Mouse (Mus musculus): ENCODE measurements around the gene Gm42878.
"Not testable (repeated sequence)": the region's sequence is repeated elsewhere in the genome, so short reads cannot be mapped to it uniquely, and the experiment has no call there.

Gene Gm42878

DNA sequence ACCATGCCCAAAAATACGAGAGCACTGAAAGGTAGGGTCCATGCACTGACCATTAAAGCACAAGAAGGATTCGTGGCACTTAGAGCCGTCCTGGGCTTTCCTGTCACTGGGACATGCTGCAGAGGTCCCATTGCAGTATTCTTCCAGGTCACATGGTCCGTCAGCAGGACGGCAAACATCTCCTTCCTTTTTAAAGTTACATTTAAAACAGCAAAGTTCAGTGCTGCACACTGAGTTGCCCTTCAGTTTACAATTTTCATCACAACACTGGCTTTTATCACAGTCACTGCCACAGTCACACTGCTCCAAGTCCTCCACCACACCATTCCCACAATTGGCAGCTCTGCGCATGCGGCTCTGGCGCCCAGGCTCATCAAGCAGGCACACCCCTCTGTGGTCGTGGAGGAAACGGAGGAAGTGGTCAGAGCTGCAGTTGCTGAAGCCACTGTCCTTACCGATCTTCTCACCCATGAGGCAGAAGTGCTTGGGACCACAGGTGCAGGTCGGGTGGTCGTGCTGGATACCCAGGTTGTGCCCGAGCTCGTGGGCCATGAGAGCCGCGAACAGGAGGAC is 43.8 kb downstream of the Gm42878 start:
- CTCF ChIA-PET, result not testable (repeated sequence)

DNA sequence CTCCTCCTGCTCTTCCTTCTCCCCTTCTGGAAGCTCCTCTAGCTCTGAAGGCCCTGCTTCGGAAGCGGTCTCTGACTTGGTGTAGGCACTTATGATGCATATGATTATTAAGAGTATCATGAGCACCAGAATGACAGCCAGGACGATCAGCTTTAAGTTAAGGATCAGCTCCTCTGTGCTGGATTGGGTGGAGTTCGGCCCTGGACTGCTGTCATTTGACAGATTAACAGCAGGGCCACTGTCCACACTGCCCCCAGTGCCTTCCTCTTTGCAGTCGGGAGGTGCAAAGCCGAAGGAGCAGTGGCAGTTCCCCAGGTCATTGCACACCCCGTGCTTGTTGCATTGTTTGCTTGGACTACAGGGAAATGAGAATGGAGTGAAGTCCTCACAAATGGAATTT is 44.6 kb downstream of the Gm42878 start:
- CTCF ChIA-PET, result no interaction called here

DNA sequence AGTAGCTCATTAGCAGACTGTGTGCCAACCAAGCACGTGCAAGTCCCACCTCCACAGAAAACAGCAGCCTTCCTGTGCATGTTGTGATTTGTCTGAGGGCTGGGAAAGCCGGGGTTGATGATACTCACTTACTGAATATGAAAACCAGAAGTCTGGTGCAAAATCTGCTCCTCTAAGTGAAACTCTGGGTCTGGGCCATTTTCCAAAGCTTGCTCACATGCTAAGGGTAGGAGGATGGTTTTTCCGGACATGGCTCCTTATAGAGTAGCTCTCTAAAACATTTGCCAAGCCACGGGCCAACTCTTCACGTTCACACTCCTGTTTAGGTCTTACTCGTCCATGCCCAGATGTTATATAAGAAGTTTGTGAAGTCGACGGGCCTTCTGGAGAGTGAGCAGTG is 52.0 kb downstream of the Gm42878 start:
- CTCF ChIA-PET, result interaction anchor here (0.6 kb wide), 1 partner anchor 28 kb away, joined by 10 read pairs; no protein-coding TSS in a partner anchor

DNA sequence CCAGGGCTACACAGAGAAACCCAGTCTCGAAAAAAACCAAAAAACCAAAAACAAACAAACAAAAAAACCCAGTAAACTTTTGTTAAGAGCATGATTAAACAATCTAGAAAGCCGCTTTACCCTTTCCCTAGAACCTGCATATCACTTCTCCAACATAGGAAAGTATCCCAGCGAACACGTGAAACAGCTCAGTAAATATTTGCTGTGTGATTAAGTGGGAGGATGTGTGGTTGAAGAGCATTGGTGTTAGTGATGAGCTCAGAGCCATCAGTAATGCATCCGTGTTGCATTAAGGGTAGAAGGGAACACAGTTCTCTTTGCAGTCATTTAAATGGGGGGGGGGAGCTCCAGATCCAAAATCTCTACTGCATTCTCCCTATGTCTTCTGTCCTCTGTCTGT is 60.5 kb downstream of the Gm42878 start:
- CTCF ChIA-PET, result no interaction called here

DNA sequence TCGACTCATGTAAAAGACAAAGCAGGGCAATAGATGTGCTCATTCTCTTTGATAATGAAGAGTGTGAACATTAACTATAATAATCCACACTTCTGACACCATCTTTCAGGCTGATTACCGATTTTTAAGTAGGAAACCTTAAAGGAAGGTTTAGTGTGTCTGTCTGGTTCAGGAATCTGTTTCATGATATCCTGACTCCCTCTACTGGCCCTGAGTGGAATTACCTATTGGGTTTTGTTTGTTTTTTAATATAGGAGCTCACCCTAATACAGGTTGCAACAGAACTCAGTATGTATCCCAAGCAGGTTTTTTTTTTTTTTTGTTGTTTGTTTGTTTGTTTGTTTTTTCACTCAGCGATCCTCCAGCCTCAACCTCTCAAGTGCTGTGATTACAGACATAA is 67.6 kb downstream of the Gm42878 start:
- CTCF ChIA-PET, result interaction anchor here (1.0 to 1.4 kb wide), 3 partner anchors 25 to 84 kb away, joined by 3 to 4 read pairs (median 3); partner anchors contain the start of gene Erp29

DNA sequence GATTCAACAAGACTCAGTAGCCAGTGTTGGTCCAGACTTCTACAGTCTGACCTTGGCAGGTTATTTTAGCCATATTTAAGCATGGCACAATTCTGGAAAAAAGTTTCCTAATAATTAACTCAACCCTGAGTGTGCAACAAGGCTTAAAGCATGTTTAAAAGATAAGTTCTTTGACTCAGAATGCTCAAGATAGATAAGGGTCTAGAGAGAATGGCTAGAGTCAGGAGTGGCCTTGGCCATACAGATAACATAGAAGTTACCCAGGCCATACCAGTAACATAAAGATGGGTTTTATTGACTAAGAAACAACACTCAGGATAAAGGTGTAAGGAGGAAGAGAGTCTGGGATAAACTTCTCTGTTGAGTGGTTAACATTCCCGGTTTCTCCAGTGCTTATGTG is 69.2 kb downstream of the Gm42878 start:
- CTCF ChIA-PET, result interaction anchor here (1.4 kb wide), 1 partner anchor 23 kb away, joined by 3 read pairs; the partner anchor contains the start of gene Erp29

DNA sequence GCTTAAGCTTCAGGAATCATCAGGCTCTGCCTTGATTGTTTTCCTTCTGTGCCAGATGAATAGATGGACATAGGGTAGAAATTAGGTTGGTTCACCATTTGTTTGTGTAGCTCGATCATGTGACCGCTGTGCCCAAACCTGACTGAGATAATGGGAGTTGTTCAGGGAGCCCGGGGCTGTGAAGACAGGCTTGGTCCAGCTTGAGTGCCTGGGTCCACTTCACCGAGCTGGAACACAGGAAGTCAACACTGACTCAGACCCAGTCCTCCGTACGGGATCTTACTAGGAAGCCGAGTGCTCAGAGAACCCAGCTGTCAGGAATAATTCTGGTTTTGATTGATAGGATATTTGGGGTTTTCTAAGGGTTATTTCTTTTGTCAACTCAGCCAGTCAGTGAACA is 70.7 kb downstream of the Gm42878 start:
- CTCF ChIA-PET, result no interaction called here

DNA sequence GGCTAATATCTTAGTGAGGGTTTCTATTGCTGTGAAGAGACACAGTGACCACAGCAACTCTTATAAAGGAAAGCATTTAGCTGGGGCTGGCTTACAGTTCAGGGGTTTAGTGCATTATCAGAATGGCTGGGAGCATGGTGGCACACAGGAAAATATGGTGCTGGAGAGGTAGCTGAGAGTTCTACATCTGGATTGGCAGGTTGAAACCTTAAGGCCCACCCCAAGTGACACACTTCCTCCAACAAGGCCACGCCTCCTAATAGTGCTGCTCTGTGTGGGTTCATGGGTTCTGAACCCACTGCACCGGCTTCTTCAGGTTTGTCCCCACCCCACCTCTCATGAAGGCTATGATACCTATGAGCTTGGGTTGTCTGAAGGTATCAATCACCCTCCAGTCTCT is 72.9 kb downstream of the Gm42878 start:
- CTCF ChIA-PET, result no interaction called here

DNA sequence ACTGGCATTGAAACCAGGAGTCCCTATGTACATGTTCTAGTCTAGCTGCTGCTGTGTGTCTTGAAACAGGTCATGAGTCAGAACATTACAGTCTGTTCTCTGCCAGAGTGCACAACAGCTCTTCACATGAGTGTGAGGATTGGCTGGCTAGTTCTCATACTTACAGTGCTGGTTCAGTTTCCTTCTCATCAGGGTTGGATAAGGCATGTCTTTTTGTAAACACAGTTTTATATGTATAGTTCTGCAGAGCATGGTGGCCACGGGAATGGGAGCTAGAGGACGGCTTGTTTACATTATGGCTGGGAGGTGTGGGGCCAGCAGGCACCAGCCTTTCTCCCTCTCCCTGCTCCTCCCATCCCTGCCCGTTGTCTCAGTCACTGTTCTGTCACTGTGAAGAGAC is 75.7 kb downstream of the Gm42878 start:
- CTCF ChIA-PET, result interaction anchor here (1.5 kb wide), 1 partner anchor 20 kb away, joined by 3 read pairs; no protein-coding TSS in a partner anchor

Measured in spleen, embryonic (tissue).